11 mouse cellular contexts compared by ENCODE assay signal in the genomic region with DNA sequence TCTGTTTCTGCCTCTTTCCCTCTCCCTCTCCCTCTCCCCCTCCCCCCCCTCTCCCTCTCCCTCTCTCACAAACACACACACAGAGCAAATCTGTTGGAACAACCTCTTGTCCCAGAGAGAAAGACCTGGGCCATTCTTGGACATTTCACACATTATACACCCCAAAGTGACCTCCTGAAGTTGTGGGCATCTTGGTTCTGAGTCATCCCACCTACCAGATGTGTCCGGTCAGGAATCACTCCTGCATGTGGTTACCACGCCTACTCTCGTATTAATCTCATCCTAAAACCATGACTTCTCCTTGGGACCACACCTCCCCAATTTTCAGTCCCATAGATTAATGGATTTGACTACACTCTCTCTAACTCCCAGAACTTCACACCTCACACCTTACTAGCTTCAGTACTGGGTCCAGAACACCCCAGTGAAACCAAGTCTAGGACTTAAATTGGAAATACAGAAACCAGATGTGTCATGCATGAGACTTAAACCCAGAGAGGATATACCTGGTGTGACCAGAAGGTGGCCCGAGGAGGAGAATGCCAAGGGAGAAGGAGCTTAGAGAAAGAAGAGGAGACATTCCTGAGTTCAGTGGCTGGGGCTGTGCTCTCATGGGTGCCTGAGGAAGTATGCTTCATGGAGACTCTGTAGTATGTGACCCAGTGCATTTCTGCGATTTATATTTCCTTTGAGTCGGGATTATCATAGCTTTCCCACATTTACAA. TPM values are rescaled to one million over a fixed set of nuclear protein-coding genes. Genes with fewer than 3 reads are reported as not detected.
DNase-seq lines count a peak whose midpoint lies in the region; ATAC-seq and TF ChIP-seq lines count a peak whose summit lies in the region.
"Had no signal": no experiment of that assay in that cellular context is flagged by ENCODE, and none has a peak within 500 bp of the region (broad histone marks: within the 10 kb centered on the region; RNA-seq: fewer than 3 reads in every experiment).

No protein-coding gene starts in this region.

- H3K4me3 ChIP-seq in gastrocnemius, adult 2 months: no peak overlapping the region
- H3K4me3 ChIP-seq in midbrain, postnatal 0 days (ENCODE audit: low read depth, low read length): no peak overlapping the region
- H3K4me3 ChIP-seq in midbrain, embryonic 15.5 days: no peak overlapping the region
- H3K4me3 ChIP-seq: embryonic facial prominence, embryonic 15.5 days; midbrain, embryonic 12.5 days had no signal

- no peak overlapping the region for H3K4me2 ChIP-seq in midbrain, postnatal 0 days (ENCODE audit: low read depth, low read length, poor library complexity, severe bottlenecking)
- no peak overlapping the region for H3K4me2 ChIP-seq in midbrain, embryonic 15.5 days
- H3K4me2 ChIP-seq: embryonic facial prominence, embryonic 15.5 days; midbrain, embryonic 12.5 days had no signal

- DNase-seq in gastrocnemius, adult 2 months: no peak
- DNase-seq in gastrocnemius, postnatal 10 days: no peak
- DNase-seq in midbrain, postnatal 0 days (ENCODE audit: low spot score): peak; percentile 35
- DNase-seq in thymus, postnatal 25 days: peak; percentile 39
- no peak for DNase-seq in layer of hippocampus, adult 18-20 months (ENCODE audit: low spot score in 2 of 2)
- DNase-seq in adrenal gland, postnatal 25 days: no peak
- DNase-seq: kidney, adult 18-20 months had no signal

- ATAC-seq in midbrain, postnatal 0 days (ENCODE audit: low FRiP score): no peak
- ATAC-seq in midbrain, embryonic 15.5 days (replicated peaks): no peak
- ATAC-seq in common myeloid progenitor, adult 5-6 weeks (replicated peaks; ENCODE audit: low read depth, poor library complexity, severe bottlenecking): peak; percentile 66

- no peak overlapping the region for H3K9ac ChIP-seq in midbrain, postnatal 0 days (replicated peaks; ENCODE audit: low read length, poor library complexity, severe bottlenecking)
- no peak overlapping the region for H3K9ac ChIP-seq in midbrain, embryonic 15.5 days
- H3K9ac ChIP-seq: embryonic facial prominence, embryonic 15.5 days; midbrain, embryonic 12.5 days had no signal

- H3K9me3 ChIP-seq in midbrain, postnatal 0 days (ENCODE audit: low read length): no peaks in the 10 kb centered on the region
- H3K9me3 ChIP-seq in midbrain, embryonic 15.5 days: no peaks in the 10 kb centered on the region
- H3K9me3 ChIP-seq: embryonic facial prominence, embryonic 15.5 days had no signal

- H3K27ac ChIP-seq in gastrocnemius, adult 2 months: no peak overlapping the region
- no peak overlapping the region for H3K27ac ChIP-seq in midbrain, postnatal 0 days (ENCODE audit: low read depth, low read length)
- H3K27ac ChIP-seq in midbrain, embryonic 15.5 days: no peak overlapping the region
- H3K27ac ChIP-seq: embryonic facial prominence, embryonic 15.5 days; midbrain, embryonic 12.5 days had no signal

- WGBS in midbrain, postnatal 0 days: 79% methylated on average over 6 of the region's 6 CpGs
- WGBS in midbrain, embryonic 15.5 days: 85% methylated on average over 6 of the region's 6 CpGs

- H3K4me1 ChIP-seq in midbrain, postnatal 0 days (ENCODE audit: insufficient read depth, low read length): no peaks in the 10 kb centered on the region
- peaks cover 5% of the 10 kb centered on the region for H3K4me1 ChIP-seq in midbrain, embryonic 15.5 days
- H3K4me1 ChIP-seq: embryonic facial prominence, embryonic 15.5 days had no signal

- TF ChIP-seq CTCF in gastrocnemius, adult 2 months (IDR thresholded peaks at IDR 0.05): peak; percentile 23; the same call in 1 of the 2 replicates
- TF ChIP-seq CTCF in midbrain, postnatal 0 days (IDR thresholded peaks at IDR 0.05): peak; percentile 69

- H3K27me3 ChIP-seq in midbrain, postnatal 0 days (ENCODE audit: insufficient read depth, low read length): no peaks in the 10 kb centered on the region
- H3K27me3 ChIP-seq in midbrain, embryonic 15.5 days (replicated peaks): no peaks in the 10 kb centered on the region
- H3K27me3 ChIP-seq: embryonic facial prominence, embryonic 15.5 days; midbrain, embryonic 12.5 days had no signal

- intact Hi-C loops in gastrocnemius, adult 2 months (cut with DNase I): no loop called here

- H3K36me3 ChIP-seq in midbrain, postnatal 0 days (ENCODE audit: insufficient read depth, low read length): peaks cover 3% of the 10 kb centered on the region; the same call in 1 of the 2 replicates
- no peaks in the 10 kb centered on the region for H3K36me3 ChIP-seq in midbrain, embryonic 15.5 days (replicated peaks)

RNA-seq across cellular contexts. Expression of a gene that starts 26.7 kb away (rescaled TPM):
- total RNA-seq in gastrocnemius, adult 2 months (2021): 100 to 1,000 TPM; 596 to 744 TPM
- 100 to 1,000 TPM; 515 to 526 TPM for total RNA-seq in gastrocnemius, postnatal 10 days (2021)
- total RNA-seq in midbrain, postnatal 0 days (2014; rRNA removed): 209 and 293 TPM in 2 replicates
- 493 and 532 TPM in 2 replicates for polyA plus RNA-seq in midbrain, postnatal 0 days (2015; fragmentation: Nextera tagmentation; extraction: Ambion mirVana)
- polyA plus RNA-seq in midbrain, embryonic 15.5 days (2015; fragmentation: Nextera tagmentation; extraction: Ambion mirVana): 289 and 304 TPM in 2 replicates
- total RNA-seq in common myeloid progenitor, adult 5-6 weeks (2017): 335 and 403 TPM in 2 replicates
- 100 to 1,000 TPM; 281 to 292 TPM for total RNA-seq in layer of hippocampus, adult 18-20 months (2021)
- total RNA-seq in adrenal gland, postnatal 25 days (2021): 316 and 367 TPM in 2 replicates

Comparison
In these comparisons a context has a peak if more than half of its experiments do, and no peak if none do; other contexts are left out.
1. DNase-seq: peak in midbrain, postnatal 0 days (single experiment) and thymus, postnatal 25 days (single experiment); none in gastrocnemius, adult 2 months (single experiment), gastrocnemius, postnatal 10 days (single experiment), layer of hippocampus, adult 18-20 months (0 of 2) and adrenal gland, postnatal 25 days (single experiment).